Mouse (Mus musculus): ENCODE measurements around the gene Tpst2.

The Tpst2 gene

DNA sequence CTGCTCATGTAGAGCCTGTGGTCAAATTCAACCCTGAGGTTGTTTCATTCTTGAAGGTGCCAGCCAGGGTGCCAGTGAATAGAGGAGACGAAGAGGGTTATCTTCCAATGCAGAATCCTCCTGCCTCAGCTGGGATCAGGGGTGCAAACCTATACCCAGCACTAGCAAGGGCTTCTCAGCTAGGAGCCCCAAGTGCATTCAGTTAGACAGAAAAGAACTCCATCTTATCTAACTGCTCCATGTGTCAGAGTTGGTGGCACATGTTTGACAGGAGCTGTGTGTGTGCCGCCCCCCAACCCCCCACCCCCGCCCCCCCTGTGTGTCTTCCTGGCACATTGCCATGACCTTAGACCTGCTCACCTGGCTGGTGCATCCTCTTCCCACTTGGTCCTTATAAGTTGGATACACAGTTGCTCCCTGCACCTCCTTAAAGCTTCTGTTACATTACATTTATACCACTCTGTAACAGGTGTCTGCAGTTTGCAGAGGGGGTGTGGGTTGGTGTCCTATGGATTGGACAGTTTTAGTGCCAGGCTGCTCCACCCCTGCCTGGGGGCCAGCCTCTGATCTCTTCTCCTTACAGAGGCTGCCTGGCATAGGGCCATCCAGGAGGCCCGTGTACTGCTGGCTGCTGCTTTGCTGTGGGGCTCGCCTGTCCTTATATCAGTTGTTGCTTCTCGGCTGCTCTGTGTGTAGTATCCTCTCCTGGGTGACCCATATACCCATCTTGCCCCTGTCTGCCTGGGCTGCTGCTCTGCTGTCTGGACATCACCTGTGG is 20.1 kb downstream of the Tpst2 start:
- peak; percentile 29 for DNase-seq (ENCODE audit: extremely low read depth, low read depth)

DNA sequence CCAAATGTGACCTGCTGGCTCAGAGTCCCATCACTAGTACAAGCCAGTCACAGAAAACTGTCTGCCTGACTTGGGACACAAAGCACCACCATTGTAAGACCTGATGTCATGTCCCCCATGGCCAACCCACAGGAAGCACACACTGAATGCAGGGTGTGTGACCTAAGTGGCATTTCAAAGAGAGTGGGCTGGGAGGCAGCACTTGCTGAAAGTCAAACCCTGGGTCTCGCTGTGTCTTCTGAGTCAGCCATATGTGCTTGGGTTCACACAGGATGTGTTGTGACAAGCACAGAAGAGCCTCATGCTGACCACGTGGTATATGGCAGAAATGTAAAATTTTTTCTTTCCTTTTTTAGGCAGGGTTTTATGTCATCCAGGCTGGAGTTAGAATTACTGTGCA is 20.8 kb downstream of the Tpst2 start:
- no peak for DNase-seq (ENCODE audit: extremely low read depth, low read depth)

DNA sequence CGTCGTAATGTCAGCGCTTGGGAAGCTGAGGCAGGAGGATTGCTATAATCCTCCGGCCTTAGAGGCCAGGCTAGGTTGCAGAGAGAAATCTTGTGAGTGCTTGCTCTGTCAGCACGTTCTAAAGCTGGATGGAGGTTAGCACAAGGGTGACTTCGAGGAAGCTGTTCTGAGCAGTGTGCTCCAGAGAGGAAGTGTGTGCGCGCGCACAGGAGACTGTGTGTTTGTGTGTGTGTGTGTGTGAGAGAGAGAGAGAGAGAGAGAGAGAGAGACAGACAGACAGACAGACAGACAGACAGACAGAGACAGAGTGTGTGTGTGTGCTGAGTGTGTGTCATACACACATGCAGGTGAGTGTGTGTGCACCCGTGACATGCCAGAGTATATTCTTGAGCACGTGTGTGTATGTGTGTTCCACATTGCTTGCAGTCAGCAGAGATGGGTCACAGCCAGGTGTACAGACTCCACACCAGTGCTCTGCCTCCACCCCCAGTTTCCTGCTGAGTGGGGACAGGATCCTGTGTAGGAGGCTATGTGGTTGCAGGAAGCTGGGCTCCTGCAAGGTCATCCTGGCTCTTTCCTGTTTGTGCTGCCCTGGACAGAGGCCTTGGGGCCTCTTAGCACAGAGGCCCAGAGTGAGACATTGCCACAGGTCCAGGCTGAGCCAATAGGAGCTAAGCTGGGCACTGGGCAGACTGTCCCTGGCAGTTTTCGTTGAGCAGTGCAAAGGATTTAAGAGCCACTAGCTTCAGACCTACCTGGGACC is 21.9 kb downstream of the Tpst2 start:
- no peak for DNase-seq (ENCODE audit: extremely low read depth, low read depth)

DNA sequence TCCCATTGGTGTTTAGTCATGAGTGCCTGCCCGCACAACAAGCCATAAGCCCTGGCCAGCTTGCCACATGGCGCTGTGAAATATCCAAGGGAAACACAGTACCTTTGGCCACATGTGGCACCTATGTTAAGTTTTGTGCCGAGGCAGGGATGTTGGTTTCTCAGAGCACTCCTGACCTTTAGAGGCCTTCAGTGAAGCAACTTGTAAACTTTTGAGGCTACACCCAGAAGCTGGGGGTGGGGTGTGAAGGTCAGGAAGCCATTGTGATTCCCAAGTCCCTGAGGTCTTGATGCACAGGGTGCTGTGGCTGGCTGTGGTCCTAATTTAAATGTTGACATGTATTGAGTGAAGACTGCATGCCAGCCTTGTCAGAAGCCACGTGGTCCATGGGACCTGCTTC is 22.9 kb downstream of the Tpst2 start:
- DNase-seq (ENCODE audit: extremely low read depth, low read depth): no peak

DNA sequence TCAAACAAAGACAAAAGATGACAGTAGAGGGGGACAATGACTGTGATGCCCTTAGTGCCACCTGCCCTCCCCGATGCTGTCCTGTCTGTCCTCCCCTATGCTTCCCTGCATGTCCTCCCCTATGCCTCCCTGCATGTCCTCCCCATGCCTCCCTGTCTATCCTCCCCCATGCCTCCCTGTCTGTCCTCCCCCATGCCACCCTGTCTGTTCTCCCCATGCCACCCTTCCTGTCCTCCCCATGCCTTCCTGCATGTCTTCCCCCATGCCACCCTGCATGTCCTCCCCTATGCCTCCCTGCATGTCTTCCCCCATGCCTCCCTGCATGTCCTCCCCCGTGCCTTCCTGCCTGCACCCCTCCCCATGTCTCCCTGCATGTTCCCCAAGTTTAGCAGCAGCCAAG is 23.6 kb downstream of the Tpst2 start:
- DNase-seq (ENCODE audit: extremely low read depth, low read depth): no peak

DNA sequence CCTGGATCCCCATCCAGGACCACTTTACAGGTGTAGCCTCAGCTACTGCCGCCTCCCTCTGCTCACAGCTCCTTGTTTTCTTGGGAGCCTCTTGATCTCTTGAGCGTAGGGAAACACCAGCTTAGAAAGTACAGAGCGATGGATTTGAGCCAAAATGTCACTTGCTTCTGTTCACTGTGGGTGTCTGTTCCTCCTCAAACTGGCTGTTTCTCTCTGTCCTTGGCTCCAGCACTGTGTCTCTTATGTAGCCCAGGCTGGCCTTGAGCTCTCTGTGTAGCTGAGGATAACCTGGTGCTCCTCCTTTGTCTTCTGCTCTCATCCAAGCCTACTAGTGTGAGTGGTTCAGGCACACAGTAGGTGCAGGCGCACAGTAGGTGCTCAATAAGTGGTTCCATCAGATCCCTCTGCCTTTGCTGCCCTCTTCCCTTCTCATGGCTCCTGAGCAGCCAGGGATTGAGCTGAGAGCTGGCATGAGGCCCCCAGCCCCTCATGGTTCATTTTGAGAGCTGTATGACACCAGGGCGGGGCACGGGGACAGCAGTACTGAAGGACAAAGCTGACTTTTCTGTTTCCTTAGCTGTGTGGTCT is 24.3 kb downstream of the Tpst2 start:
- DNase-seq (ENCODE audit: extremely low read depth, low read depth): no peak

DNA sequence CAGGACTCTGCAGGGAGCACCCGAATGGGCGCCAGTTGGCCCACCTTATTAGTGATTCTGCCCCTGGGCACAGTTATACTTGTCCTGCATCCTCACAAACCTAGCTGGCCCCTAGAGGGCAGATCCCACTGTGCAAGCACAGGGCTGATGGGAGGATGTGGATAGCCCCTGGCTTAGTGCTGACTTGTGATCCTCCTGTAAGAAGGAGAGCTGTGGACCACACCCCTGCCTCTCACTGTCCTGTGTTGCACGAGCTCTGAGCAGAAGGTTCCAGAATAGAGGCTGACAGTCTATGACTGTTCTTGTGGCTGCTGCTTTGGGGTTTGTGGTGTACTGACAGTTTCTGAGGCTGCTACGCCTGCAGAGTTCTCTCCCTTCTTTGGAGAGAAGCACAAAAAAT is 25.2 kb downstream of the Tpst2 start:
- DNase-seq (ENCODE audit: extremely low read depth, low read depth): no peak

DNA sequence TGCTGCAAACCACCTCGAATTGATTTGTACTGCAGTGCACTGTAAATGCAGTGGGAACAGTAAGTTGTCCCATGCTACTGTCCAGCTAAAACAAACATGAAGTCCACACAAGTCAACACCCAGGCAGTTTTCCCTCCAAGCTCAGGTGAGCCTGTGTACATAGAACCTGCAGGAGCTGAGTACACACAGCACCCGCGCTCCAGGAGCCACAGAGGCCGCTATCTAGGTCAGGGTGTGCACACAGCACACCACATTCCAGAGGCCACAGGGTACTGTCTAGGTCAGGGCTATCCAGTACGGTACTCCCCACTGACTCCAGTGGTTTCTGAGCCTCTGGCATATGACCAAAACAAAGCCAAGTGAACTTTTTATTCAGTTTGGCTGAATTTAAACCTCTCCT is 25.8 kb downstream of the Tpst2 start:
- no peak for DNase-seq (ENCODE audit: extremely low read depth, low read depth)

DNA sequence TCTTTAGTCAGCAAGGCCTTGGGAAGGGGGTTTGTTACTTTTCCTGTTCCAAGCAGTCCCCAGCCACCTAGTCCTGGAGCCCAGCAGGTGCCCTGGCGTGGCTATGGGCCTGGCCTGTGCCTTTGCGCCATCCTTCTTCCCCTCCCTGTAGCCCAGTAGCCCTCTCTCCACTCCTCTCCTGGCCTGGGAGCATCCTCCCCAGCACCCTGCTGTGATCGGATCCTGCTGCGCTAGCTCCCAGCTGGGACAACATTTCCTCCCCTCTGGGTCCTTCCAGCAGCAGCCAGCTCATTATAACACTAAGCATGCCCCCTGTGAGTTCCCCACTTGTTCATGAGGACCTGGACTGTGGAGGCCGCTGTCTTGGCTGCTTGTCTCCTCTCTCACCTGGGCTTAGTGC is 29.4 kb downstream of the Tpst2 start:
- DNase-seq (ENCODE audit: extremely low read depth, low read depth): no peak

DNA sequence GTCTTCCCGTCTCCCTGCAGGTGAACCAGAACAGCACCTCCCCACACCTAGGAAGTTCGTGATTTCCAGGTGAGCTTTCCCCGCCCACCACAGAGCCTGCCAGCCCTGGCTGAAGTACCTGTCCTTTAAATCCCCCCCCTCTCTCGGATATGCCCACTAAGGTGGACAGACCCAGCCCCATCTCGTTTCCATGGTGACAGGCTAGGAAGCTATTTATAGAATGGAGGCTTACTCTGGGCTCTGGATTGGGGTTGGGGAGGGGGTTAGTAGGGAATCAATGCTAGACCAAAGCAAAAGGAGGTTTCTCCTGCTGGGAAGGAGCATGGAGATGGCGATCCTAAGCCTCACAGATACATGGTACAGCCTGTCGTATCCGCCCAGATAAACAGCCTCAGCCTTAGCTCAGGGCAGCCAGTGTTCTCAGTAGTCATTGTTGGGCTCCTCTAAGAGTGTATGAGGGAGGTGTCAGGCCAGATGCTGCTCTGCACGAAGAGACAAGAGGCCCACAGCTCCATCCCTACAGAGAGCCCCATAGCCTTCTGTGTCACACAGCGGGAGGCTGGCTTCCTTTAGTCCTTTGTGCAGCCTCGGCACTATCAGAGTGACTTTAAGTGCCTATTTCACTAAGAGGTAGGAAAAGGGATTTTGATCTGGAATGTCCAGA is 36.9 kb downstream of the Tpst2 start:
- DNase-seq (ENCODE audit: extremely low read depth, low read depth): no peak

DNA sequence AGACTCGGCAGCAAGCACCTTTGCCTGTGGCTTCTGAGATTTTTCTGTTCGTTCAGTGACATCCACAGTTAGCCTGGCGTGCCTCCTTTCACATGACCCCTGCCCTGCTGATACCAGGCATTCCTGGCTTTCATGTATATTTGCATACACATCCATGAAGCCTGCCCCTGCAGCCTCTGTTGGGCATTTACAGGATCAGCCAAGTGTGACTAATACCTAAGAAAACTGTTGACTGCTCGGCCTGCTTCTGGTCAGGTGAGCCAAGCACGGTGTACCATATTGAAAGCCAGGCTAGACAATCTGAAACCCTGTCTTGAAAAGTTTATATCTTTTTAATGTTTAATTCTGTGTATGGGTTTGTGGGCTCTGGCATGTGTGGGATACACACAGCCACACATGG is 40.0 kb downstream of the Tpst2 start:
- no peak for DNase-seq (ENCODE audit: extremely low read depth, low read depth)

DNA sequence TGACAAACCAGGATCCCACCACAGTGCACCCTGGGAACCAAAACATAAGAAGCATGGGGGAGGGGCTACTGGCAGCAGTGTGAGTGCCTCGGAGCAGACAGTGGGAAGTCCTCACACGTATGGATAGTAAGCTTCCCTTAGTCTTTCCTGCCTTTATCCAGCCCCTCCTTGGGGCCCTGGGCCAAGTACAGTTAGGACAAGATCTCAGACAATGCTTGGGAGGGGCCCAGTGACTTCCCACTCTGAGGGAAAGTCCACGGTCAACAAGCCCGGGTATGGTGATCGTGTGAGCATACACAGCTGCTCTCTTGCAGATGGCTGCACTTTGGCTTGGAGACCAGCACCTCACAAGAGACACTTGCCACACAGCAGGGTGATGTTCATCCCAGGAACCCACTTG is 40.8 kb downstream of the Tpst2 start:
- DNase-seq (ENCODE audit: extremely low read depth, low read depth): no peak

DNA sequence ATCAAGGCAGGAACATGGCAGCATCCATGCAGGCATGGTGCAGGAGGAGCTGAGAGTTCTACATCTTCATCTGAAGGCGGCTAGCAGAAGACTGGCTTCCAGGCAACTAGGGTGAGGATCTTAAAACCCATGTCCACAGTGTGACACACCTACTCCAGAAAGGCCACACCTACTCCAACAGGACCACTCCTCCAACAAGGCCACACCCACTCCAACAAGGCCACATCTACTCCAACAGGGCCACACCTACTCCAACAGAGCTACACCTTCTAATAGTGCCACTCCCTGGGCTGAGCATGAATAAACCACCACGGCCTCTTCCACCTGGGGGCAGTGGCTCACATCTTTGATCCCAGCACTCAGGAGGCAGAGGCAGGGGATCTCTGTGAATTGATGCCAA is 42.9 kb downstream of the Tpst2 start:
- peak; percentile 44 for DNase-seq (ENCODE audit: extremely low read depth, low read depth)

DNA sequence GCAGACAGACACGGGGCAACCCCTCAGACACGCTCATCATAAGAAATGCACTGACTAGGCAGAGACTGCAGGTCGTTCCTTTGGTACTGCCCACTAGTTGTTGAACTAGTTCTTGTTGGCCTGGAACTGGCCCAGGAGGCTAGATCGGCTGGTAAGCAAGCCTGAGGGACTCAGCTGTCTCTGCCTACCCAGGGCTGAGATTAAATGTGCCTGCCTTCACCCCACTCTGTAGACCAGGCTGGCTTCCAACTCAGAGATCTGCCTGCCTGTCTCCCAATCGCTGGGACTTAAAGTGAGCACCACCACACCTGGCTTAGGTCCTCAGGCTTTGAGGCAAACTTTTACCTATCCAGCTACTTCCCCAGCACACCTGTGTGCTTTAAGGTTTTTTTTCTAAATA is 43.9 kb downstream of the Tpst2 start:
- no peak for DNase-seq (ENCODE audit: extremely low read depth, low read depth)

DNA sequence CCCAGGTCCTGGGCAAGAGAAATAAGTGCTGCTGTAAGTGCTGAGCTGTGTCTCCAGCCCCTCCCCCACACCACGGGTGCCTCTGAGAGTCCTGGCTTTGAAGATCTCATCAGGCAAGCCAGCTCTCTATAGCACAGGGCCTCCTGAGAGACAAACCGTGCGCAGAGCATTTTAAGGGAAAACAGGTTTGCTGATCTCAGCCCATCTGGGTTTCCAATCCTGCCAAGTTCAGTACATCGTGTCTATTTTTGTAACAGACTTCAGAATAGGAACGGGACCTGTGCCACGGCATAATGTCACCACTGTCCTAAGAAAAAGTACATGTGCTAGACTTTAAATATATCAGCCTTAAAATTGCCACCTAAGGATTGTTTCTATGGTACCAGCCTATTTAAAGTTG is 44.4 kb downstream of the Tpst2 start:
- no peak for DNase-seq (ENCODE audit: extremely low read depth, low read depth)

DNA sequence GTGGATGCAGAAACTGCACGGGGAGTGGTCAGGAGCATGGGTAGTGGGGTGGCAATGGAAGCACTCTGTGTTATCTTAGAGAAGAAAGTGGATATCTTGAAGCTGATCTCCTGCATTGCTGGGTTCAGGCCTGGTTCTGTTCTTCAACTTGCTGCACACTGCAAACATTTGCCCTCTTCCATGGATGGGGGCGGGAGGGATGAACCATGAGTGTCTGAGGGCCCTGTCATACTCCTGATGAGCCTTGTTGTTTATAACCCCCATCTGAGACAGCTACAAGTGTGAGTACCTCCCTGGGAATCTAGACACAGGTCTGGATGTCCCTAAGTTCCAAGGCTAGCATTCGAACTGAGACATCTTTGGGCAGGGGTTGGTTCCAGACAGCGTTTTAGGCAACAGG is 44.9 kb downstream of the Tpst2 start:
- DNase-seq (ENCODE audit: extremely low read depth, low read depth): no peak

DNA sequence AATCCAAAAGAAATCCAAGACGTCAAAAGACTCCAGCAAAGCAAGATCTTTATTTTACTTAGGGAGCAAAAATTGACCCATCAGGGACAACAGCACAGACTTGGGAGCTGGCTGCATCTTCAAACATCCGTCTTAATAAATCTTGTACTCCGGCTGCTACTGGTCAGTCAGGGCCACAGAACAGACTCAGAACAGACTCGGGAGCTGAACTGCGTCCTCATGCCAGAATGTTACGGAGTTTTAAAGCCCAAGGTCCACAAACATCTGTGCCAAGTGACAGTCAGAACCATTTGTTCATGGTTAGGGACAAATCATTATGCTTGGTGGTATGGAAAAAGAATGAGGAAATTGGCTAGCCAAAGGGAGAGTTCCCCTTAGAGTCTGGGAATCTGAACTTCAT is 46.8 kb downstream of the Tpst2 start:
- no peak for DNase-seq (ENCODE audit: extremely low read depth, low read depth)

DNA sequence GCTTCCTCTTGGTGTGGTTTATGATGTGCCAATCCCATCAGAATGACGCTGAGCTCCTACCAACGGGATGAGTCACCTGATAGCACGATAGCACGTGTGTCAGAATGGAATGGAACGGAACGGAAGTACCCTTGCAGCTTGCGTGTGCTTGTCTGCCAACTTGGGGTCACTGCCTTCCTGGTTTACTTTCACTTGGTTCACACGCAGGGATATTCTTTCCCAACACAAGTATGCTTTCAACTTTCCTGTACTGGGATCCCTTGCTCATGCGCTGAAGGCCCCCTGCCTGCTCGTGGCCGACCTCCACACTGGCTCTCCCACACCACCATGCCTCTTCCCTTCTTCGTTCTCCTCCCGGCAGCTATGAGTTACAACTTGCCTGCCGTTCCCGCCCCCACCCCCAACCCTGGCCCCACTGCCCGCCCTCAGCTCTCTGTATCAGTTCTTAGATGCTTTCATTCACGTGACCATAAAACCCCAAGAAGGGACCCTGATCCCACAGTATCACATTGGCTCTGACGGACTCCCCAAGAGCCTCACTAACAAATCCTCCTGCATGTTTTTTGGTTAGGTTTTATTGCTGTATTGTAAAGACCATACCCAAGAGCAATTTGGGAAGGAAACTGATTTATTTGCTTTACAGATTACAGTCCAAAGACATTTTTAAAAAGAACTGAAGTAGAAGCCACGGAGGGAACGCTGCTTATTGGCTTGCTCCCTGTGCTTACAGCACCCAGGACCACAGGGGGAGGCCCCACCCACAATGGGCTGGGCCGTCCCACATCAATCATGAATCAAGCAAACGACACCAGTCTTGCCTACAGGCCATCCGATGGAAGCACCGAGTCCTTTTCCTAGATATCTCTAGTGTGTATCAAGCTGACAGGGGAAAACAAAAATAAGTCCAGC is 48.4 kb downstream of the Tpst2 start:
- DNase-seq (ENCODE audit: extremely low read depth, low read depth): peak; percentile 86

DNA sequence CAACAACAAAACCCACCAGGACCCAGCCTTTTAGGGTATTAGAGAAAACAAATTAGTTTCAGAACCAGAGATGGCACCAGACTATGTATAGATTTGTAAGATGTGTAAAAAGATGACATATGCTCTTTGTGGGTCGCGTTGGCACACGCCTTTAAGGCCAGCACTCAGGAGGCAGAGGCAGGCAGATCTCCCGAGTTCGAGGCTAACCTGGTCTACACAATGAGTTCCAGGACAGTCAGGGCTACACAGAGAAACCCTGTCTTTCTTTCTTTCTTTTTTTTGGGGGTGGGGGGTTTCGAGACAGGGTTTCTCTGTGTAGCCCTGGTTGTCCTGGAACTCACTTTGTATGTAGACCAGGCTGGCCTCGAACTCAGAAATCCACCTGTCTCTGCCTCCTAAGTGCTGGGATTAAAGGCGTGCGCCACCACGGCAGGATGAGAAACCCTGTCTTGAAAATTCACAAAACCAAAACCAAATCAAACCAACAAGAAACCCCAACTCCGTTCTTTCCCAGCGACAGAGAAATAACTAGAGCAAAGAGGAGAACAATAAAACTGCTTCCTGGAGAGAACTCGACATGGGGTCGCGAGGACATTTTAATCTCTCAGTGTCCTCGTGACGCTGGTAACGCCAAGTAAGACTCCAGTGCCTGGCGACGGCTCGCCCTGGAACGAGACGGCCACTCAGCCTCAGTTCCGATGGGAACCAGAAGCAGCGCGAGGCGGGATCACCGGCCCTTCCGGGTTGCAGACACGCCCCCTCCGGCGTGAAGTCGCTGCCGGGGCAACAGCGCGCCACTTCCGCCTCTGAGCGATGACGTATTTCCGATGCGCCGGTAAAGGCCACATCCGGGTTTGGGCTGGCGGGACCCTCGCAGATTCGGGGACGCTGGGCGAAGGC is 49.3 kb downstream of the Tpst2 start, which contains the start of gene Tfip11:
Gene Tfip11 (plus strand): TSS at position 813 of the 900 bp plus-strand sequence.
- peak; percentile 82 for DNase-seq (ENCODE audit: extremely low read depth, low read depth)

DNA sequence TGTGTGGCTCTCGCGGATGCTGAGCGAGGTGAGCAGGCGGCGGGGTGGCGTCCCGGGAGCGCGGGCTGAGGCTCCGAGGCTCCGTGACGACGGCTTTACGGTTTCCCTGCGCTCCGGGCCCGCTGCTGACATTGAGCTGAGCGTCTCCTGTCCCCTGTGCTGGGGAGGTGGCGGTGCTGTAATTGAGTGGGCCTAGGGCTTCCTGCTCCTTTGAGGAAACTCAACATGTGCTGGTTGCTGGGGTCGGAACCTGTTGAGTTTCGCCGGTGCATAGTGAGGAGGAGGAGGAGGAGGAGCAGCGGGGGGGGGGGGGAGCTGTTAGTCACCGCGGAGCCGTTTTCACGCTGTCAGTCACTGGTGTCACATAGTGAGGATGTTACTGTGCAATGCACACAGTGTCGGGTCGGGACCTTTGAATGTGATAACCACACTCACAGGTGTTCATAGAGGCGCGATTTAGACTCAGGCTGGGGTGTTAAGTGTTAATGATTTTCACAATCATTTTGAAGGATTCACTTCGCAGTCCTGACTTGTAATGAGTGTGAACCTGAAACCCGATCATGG is 50.0 kb downstream of the Tpst2 start:
- no peak for DNase-seq (ENCODE audit: extremely low read depth, low read depth)
